In the genomic region with DNA sequence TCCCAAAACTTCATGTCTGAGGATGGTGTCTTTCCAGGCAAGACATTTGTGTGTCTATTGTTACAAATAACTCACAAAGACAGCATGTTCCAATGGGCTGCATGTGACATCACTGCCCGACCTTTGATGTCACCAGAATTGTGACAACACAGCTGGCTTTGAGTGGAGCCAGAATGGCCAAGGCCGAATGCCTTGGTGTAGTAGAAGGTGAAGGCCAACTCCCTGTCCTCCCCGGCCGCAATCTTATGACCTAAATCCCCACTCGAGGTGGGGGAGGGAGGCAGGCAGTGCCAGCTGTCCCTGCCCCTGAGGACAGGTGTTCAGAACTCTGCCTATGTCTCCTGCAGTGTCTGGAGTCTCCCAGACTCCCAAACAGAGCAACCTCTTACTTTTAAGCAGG, we compare ENCODE assay signal across 8 mouse cellular contexts. TPM values are rescaled to one million over a fixed set of nuclear protein-coding genes. Genes with fewer than 3 reads are reported as not detected.
DNase-seq lines count a peak whose midpoint lies in the region; ATAC-seq and TF ChIP-seq lines count a peak whose summit lies in the region.

No protein-coding gene starts in this region.

- H3K4me2 ChIP-seq in kidney, postnatal 0 days (ENCODE audit: low read length) = peak overlapping the region; percentile 96
- peak overlapping the region; percentile 89 for H3K4me2 ChIP-seq in forebrain, embryonic 13.5 days
- peak overlapping the region; percentile 99 for H3K4me2 ChIP-seq in liver, embryonic 11.5 days
- H3K4me2 ChIP-seq in neural tube, embryonic 13.5 days = peak overlapping the region; percentile 72

- peaks cover 39% of the 10 kb centered on the region for H3K4me1 ChIP-seq in kidney, postnatal 0 days (replicated peaks; ENCODE audit: insufficient read depth, low read length)
- peaks cover 70% of the 10 kb centered on the region for H3K4me1 ChIP-seq in forebrain, embryonic 13.5 days
- peaks cover 30% of the 10 kb centered on the region for H3K4me1 ChIP-seq in liver, embryonic 11.5 days (replicated peaks; ENCODE audit: control insufficient read depth, insufficient read depth, low read length)
- peaks cover 67% of the 10 kb centered on the region for H3K4me1 ChIP-seq in neural tube, embryonic 13.5 days (replicated peaks)

- no peaks in the 10 kb centered on the region for H3K27me3 ChIP-seq in kidney, postnatal 0 days (ENCODE audit: insufficient read depth, low read length)
- H3K27me3 ChIP-seq in forebrain, embryonic 13.5 days = peaks cover 21% of the 10 kb centered on the region
- peaks cover 68% of the 10 kb centered on the region for H3K27me3 ChIP-seq in liver, embryonic 11.5 days (replicated peaks; ENCODE audit: control insufficient read depth, insufficient read depth, low read length)
- H3K27me3 ChIP-seq in neural tube, embryonic 13.5 days = no peaks in the 10 kb centered on the region

- WGBS in kidney, postnatal 0 days = 17% methylated on average over 5 of the region's 5 CpGs
- WGBS in forebrain, embryonic 13.5 days = 25% methylated on average over 5 of the region's 5 CpGs
- 43% methylated on average over 5 of the region's 5 CpGs for WGBS in liver, embryonic 11.5 days
- 10% methylated on average over 5 of the region's 5 CpGs for WGBS in neural tube, embryonic 13.5 days

- no peaks in the 10 kb centered on the region for H3K9me3 ChIP-seq in kidney, postnatal 0 days (replicated peaks; ENCODE audit: low read length)
- no peaks in the 10 kb centered on the region for H3K9me3 ChIP-seq in forebrain, embryonic 13.5 days (replicated peaks)
- H3K9me3 ChIP-seq in liver, embryonic 11.5 days (ENCODE audit: control insufficient read depth, low read length) = peaks cover 1% of the 10 kb centered on the region; the same call in 1 of the 2 replicates
- H3K9me3 ChIP-seq in neural tube, embryonic 13.5 days = 0 out of 2 replicates have a peak, but pooled peaks cover 4% of the 10 kb centered on the region

- peak overlapping the region; percentile 71 for H3K4me3 ChIP-seq in kidney, postnatal 0 days (replicated peaks; ENCODE audit: low read depth, low read length)
- peak overlapping the region; percentile 83 for H3K4me3 ChIP-seq in forebrain, embryonic 13.5 days
- peak overlapping the region; percentile 73 for H3K4me3 ChIP-seq in liver, embryonic 11.5 days (ENCODE audit: low read depth, low read length)
- peak overlapping the region; percentile 89 for H3K4me3 ChIP-seq in neural tube, embryonic 13.5 days

- TF ChIP-seq CTCF in kidney, postnatal 0 days (IDR thresholded peaks at IDR 0.05; ENCODE audit: low read depth) = no peak

- peak overlapping the region; percentile 63 for H3K9ac ChIP-seq in kidney, postnatal 0 days (ENCODE audit: low read depth, low read length)
- H3K9ac ChIP-seq in forebrain, embryonic 13.5 days = peak overlapping the region; percentile 80
- H3K9ac ChIP-seq in liver, embryonic 11.5 days (ENCODE audit: low read depth, low read length) = no peak overlapping the region
- H3K9ac ChIP-seq in neural tube, embryonic 13.5 days = peak overlapping the region; percentile 87

- no peaks in the 10 kb centered on the region for H3K36me3 ChIP-seq in kidney, postnatal 0 days (ENCODE audit: insufficient read depth, low read length)
- H3K36me3 ChIP-seq in forebrain, embryonic 13.5 days (ENCODE audit: poor library complexity, severe bottlenecking) = no peaks in the 10 kb centered on the region
- H3K36me3 ChIP-seq in liver, embryonic 11.5 days (ENCODE audit: control insufficient read depth, insufficient read depth, low read length) = no peaks in the 10 kb centered on the region
- no peaks in the 10 kb centered on the region for H3K36me3 ChIP-seq in neural tube, embryonic 13.5 days

- DNase-seq in kidney, postnatal 0 days (ENCODE audit: low spot score) = no peak
- no peak for DNase-seq in kidney, postnatal 10 days
- DNase-seq in liver, embryonic 11.5 days (ENCODE audit: low spot score) = no peak
- DNase-seq in layer of hippocampus, adult 11-12 months (ENCODE audit: low spot score) = no peak
- DNase-seq in thymus, postnatal 4 days = no peak
- no peak for DNase-seq in right cerebral cortex, postnatal 10 days (ENCODE audit: low spot score in 2 of 2)

- ATAC-seq in kidney, postnatal 0 days (replicated peaks; ENCODE audit: low FRiP score, low read depth) = no peak
- ATAC-seq in forebrain, embryonic 13.5 days = no peak
- no peak for ATAC-seq in liver, embryonic 11.5 days (replicated peaks; ENCODE audit: low FRiP score)
- no peak for ATAC-seq in neural tube, embryonic 13.5 days (ENCODE audit: low read depth)

- H3K27ac ChIP-seq in kidney, postnatal 0 days = no peak overlapping the region
- no peak overlapping the region for H3K27ac ChIP-seq in forebrain, embryonic 13.5 days
- H3K27ac ChIP-seq in liver, embryonic 11.5 days (ENCODE audit: low read depth, low read length) = no peak overlapping the region
- no peak overlapping the region for H3K27ac ChIP-seq in neural tube, embryonic 13.5 days (replicated peaks)

RNA-seq across cellular contexts. Expression of a gene that starts 1.0 kb away (rescaled TPM):
- polyA plus RNA-seq in kidney, postnatal 0 days (2015; fragmentation: Nextera tagmentation; extraction: Ambion mirVana) = 5.0 and 5.8 TPM in 2 replicates
- 4.8 and 4.9 TPM in 2 replicates for polyA plus RNA-seq in forebrain, embryonic 13.5 days (2015; fragmentation: Nextera tagmentation; extraction: Ambion mirVana)
- polyA plus RNA-seq in liver, embryonic 11.5 days (2014; fragmentation: Nextera tagmentation; extraction: Ambion mirVana) = 2.2 and 2.3 TPM in 2 replicates
- 6.1 and 6.8 TPM in 2 replicates for polyA plus RNA-seq in neural tube, embryonic 13.5 days (2015; fragmentation: Nextera tagmentation; extraction: Ambion mirVana)
